Mouse (Mus musculus) ES-E14 (cell line): ENCODE data around the gene Opa3. TPM values are rescaled to one million over a fixed set of nuclear protein-coding genes. Genes with fewer than 3 reads are reported as not detected.
A peak's percentile ranks its signal among the peaks of the same experiment; 100 is the strongest.

Experiments
- DNase-seq: peaks from one replicate; pipeline ENCODE4 v3.0.0-alpha.2; 2013; ENCODE audit warnings: low read depth, low spot score
- H3K27ac ChIP-seq: 2 replicates; pipeline ENCODE4 v1.5.1; 2012; ENCODE audit warnings: low read depth, mild to moderate bottlenecking, low read length, moderate library complexity, mixed read lengths; ENCODE audit not compliant: poor library complexity, insufficient read depth, severe bottlenecking
- H3K36me3 ChIP-seq: 2 replicates; pipeline ENCODE4 v1.6.1; 2012; ENCODE audit warnings: mild to moderate bottlenecking, low read length, moderate library complexity, mixed read lengths; ENCODE audit not compliant: control insufficient read depth, poor library complexity, insufficient read depth, severe bottlenecking
- H3K4me1 ChIP-seq, 2 experiments: fragments of 150-350 bp in 1 of 2; sonication (generic) in 1 of 2; 2 replicates each; pipeline ENCODE4 v1.6.1; 2012; ENCODE audit warnings: low read length in 2 of 2, mild to moderate bottlenecking in 1 of 2, mixed read lengths in 1 of 2; ENCODE audit not compliant: control insufficient read depth in 2 of 2, insufficient read depth in 2 of 2, poor library complexity in 1 of 2
- H3K4me3 ChIP-seq, 2 experiments: fragments of 150-350 bp in 1 of 2; sonication (generic) in 1 of 2; 2 replicates each; pipeline ENCODE4 v1.5.1; 2012; ENCODE audit warnings: low read length in 2 of 2, low read depth in 1 of 2, mild to moderate bottlenecking in 1 of 2, mixed read lengths in 1 of 2; ENCODE audit not compliant: insufficient read depth in 1 of 2, poor library complexity in 1 of 2, severe bottlenecking in 1 of 2
- H3K9ac ChIP-seq: 2 replicates; pipeline ENCODE4 v1.6.1; 2012; ENCODE audit warnings: low read depth, mild to moderate bottlenecking, low read length, mixed read lengths; ENCODE audit not compliant: poor library complexity, insufficient read depth, severe bottlenecking
- H3K9me3 ChIP-seq: fragments of 150-350 bp; sonication (generic); 2 replicates; pipeline ENCODE4 v1.6.1; 2012; ENCODE audit warnings: low read depth, mild to moderate bottlenecking, low read length; ENCODE audit not compliant: control insufficient read depth, insufficient read depth
- CHD2 ChIP-seq: IDR thresholded peaks from 2 replicates; pipeline ENCODE4 v1.6.1; 2014; ENCODE audit warnings: mild to moderate bottlenecking, low read depth, low read length, inconsistent platforms
- HCFC1 ChIP-seq: IDR thresholded peaks from 2 replicates; pipeline ENCODE4 v1.6.1; 2012; ENCODE audit warnings: low read length, inconsistent platforms, borderline replicate concordance; ENCODE audit not compliant: insufficient read depth
- MAFK ChIP-seq: IDR thresholded peaks from 2 replicates; pipeline ENCODE4 v1.6.1; 2014; ENCODE audit warnings: mild to moderate bottlenecking, low read depth, low read length, inconsistent platforms; ENCODE audit not compliant: insufficient read depth
- ZC3H11A ChIP-seq: IDR thresholded peaks from 2 replicates; pipeline ENCODE4 v1.6.1; 2012; ENCODE audit warnings: low read depth, mild to moderate bottlenecking, inconsistent platforms, low read length, borderline replicate concordance
- ZNF384 ChIP-seq: IDR thresholded peaks from 2 replicates; pipeline ENCODE4 v1.6.1; 2012; ENCODE audit warnings: low read depth, low read length, inconsistent platforms
- in situ Hi-C, 2 experiments: fragments of 600-800 bp; cut with MboI; formaldehyde crosslinking; loops; one replicate each; pipeline ENCODE4 v1.15.1; 2025; ENCODE audit warnings: low sequenced_read_pairs in 2 of 2, inconsistent platforms in 1 of 2; ENCODE audit not compliant: unreplicated experiment in 2 of 2
- total RNA-seq: library from RNA; depleted of rRNA; stranded (reverse); fragments of 300-350 nt; gene quantifications from 2 replicates; pipeline ENCODE4 v1.2.3, GENCODE M21; 2012

Opa3 gene
- total RNA-seq, 1 experiment = 15.8 TPM

DNA sequence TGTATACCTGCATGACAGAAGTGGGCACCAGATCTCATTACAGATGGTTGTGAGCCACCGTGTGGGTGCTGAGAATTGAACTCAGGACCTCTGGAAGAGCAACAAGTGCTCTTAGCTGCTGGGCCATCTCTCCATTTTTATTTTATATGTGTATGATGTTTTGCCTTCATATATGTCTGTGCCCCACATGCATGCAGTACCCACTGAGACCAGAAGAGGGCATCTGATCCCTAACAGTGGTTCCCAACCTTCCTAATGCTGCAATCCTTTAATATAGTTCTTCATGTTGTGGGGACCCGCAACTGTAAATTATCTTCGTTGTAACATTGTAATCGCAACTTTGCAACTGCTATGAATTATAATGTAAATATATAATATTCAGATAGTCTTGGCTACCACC lies 56.6 kb downstream of the Opa3 start:
- in situ Hi-C loops = loop anchor here in 1 of 2 experiments (5.0 kb wide), 1 partner anchor 102 kb away; no protein-coding TSS in a partner anchor
- H3K36me3 ChIP-seq = no peaks in the 10 kb centered on the region; the same call in 1 of the 2 replicates
- H3K9me3 ChIP-seq = no peaks in the 10 kb centered on the region
- H3K9ac ChIP-seq = no peak overlapping the region
- H3K4me1 ChIP-seq = peaks cover 0 to 3% of the 10 kb centered on the region in 2 experiments; a peak in 1 of 4 replicates
- no peak overlapping the region for H3K27ac ChIP-seq
- TF ChIP-seq ZNF384 = no peak
- TF ChIP-seq CHD2 = no peak
- TF ChIP-seq HCFC1 = no peak
- no peak for TF ChIP-seq MAFK
- no peak for TF ChIP-seq ZC3H11A
- H3K4me3 ChIP-seq = no peak overlapping the region
- peak; percentile 64 for DNase-seq

DNA sequence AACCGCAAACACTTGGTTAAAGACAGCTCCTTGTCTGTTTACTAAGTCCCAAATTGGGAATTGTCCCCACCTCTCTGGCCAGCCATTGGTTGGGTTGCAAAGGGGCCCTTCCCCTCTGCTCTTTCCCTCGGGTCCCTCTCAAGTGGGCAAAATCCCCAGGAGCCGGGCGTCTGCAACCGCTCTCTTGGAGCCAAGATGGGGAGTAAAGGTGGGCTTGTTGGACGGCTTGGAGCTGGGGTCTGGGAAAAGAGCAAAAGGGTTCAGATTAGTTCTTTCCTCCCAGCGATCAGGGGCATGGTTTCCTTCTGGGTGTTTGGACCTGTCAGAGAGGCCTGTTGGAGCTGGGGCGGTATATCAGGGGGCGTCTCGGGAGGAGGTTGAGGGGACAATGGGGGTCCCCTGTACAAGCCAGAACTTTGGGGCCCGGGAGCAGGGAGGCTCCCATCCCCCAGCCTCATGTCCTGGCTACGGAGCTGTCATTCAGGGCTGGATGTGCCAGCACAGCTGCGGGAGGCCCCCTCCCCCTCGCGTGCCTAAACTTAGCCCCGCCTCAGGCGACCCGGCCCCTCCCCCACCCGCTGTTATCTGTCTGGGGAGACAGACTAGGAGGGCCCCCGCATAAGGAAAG lies 62.9 kb downstream of the Opa3 start:
- H3K4me1 ChIP-seq = peaks cover 0 to 17% of the 10 kb centered on the region in 2 experiments; a peak in 3 of 4 replicates
- H3K27ac ChIP-seq = no peak overlapping the region
- in situ Hi-C loops = no loop called here
- no peak for DNase-seq
- peak overlapping the region; percentile 49 to 62 for H3K4me3 ChIP-seq
- no peaks in the 10 kb centered on the region; the same call in 1 of the 2 replicates for H3K36me3 ChIP-seq
- no peak for TF ChIP-seq ZNF384
- no peak for TF ChIP-seq CHD2
- TF ChIP-seq MAFK = no peak
- no peak for TF ChIP-seq ZC3H11A
- no peak for TF ChIP-seq HCFC1
- H3K9me3 ChIP-seq = no peaks in the 10 kb centered on the region
- H3K9ac ChIP-seq = peak overlapping the region; percentile 63; the same call in 1 of the 2 replicates

DNA sequence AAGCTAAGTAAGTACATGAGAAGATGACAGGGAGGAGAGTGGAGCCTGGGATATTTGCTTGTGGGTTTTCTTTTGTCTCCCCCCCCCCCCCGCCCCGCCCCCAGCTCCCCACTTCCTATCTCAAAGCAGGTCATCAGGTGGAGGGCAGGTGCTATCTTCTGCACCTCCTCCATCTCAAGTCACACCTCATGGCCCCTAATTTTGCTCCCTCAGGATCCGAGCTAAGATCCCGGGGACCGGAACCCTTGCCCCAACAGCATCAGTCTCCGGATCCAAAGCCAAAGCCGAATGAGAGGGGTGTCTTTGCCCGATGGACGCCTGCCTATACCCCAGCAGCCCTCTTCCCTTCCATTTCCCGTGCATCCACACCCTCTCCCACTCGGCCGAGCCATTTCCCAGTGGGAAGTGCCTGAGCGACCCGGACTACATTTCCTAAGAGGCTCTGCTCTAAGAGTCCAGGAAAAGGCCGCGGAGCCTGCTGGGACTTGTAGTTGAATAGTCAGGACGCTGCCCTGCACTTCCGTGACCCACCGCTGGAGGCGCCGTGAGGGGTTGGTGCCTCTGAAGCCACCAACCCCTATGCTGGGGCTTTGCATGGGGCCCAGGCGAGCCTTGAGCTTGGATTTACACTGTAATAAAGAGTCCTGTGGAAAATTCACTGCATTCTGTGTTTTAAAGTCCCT lies 67.5 kb downstream of the Opa3 start:
- H3K9ac ChIP-seq = peak overlapping the region; percentile 62; the same call in 1 of the 2 replicates
- TF ChIP-seq HCFC1 = peak; percentile 98
- no peak for TF ChIP-seq CHD2
- peak; percentile 91 for DNase-seq
- peaks cover 0 to 17% of the 10 kb centered on the region in 2 experiments; a peak in 3 of 4 replicates for H3K4me1 ChIP-seq
- in situ Hi-C loops = no loop called here
- H3K4me3 ChIP-seq = peak overlapping the region; percentile 32 to 40
- no peak overlapping the region for H3K27ac ChIP-seq
- no peaks in the 10 kb centered on the region for H3K9me3 ChIP-seq
- H3K36me3 ChIP-seq = no peaks in the 10 kb centered on the region

DNA sequence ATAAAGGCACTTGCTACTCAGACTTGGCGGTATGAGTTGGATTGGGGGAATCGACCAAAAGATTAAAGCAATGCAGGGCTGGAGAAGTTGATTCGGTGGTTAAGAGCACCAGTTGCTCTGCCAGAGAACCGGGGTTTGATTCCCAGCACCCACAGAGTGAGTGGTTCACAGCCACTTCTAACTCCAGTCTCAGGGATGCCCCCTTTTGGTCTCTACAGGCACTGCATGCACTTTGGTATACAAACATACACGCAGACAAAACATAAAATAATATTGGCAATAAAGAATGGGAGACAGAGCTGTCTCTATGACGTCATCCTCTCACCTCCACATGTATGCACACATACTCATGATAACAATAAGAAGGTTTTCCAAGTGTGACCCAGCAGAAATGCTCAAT lies 68.9 kb downstream of the Opa3 start:
- in situ Hi-C loops = no loop called here

More for the DNA sequence above, 68.9 kb downstream of the Opa3 start:
- H3K9ac ChIP-seq = no peak overlapping the region
- H3K36me3 ChIP-seq = no peaks in the 10 kb centered on the region
- H3K4me1 ChIP-seq = peaks cover 0 to 16% of the 10 kb centered on the region in 2 experiments; a peak in 3 of 4 replicates
- no peaks in the 10 kb centered on the region for H3K9me3 ChIP-seq
- DNase-seq = no peak
- TF ChIP-seq HCFC1 (no peak), MAFK (no peak), CHD2 (no peak), ZNF384 (no peak), ZC3H11A (no peak)
- no peak overlapping the region for H3K4me3 ChIP-seq
- H3K27ac ChIP-seq = no peak overlapping the region
